Mouse (Mus musculus): ENCODE measurements around the gene Slbp.

The Slbp gene

DNA sequence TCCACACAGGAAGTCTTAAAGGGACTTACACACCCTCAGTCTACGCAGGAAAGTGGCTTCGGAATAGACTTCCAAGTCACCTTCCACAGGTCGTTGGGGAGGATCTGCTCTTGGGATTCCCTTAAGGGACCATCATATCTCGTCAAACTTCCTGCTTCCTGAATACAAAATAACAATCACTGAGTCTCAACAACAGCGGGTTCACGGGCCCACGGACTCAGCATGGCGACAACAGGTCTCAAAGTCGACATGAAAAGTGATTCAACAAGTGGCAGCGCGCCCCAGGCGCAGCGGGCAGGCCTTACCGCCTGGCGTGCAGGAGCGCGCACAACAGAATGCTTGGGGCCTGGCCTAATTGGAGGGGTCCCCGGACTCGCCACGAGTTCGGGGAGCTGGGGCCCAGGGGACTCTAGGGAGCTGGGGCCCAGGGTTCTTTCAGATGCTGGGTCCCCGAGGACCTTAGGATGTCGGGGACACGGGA, 23.5 kb downstream of the Slbp start:
- DNase-seq, result peak; percentile 74

DNA sequence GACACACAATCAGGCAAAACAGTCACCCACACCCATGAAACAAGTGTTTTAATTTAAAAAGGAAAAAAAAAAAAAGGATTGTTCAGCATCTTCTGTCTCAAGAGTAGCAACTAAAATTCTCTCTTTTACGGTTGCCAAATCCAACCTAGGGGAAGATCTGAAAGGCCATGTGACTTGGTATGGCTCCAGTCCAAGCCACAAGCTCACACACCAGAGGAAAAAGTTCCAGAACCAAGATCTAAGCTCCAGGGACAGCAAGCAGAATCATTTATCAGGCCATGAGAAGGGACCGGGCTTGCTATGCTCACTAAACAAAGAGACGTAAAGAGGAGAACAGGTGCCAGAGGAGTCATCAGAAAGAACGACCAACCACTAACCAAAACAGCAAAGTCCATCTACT, 24.4 kb downstream of the Slbp start:
- DNase-seq, result peak; percentile 9

DNA sequence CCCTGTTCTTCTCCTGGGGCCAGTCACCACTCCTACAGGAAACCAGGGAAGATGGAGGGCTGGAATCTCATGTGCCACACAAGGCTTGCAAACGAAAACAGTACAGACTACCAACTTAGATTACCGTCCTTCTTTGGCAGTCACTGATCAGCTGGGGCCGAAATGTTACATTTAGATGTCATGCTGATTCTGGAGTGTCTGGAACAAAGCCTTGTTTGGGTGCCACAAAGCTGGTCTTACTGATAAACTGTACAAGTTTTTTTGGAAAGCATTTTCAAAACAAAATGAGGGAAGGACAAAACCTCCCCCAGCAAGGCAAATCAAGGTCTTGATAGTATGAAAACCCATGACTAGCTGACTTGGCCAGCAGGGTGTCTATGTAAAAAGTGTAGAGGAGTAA, 28.6 kb downstream of the Slbp start:
- no peak for DNase-seq

DNA sequence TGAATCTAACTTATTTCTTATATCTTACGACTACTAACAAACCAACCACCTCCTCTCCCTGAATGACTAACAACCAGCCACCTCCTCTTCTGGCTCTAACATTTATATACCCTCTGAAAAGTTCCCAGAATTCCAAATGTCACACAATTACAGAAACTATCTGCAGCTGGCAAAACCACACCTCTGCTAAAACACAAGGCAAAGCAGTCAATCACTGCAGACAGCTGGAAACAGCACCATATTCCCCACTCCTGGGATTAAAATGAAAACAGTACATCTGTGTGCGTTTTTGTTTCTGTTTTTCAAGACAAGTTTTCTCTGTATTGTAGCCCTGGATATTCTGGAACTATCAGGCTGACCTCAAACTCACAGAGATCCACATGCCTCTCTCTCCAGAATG, 29.7 kb downstream of the Slbp start:
- no peak for DNase-seq

DNA sequence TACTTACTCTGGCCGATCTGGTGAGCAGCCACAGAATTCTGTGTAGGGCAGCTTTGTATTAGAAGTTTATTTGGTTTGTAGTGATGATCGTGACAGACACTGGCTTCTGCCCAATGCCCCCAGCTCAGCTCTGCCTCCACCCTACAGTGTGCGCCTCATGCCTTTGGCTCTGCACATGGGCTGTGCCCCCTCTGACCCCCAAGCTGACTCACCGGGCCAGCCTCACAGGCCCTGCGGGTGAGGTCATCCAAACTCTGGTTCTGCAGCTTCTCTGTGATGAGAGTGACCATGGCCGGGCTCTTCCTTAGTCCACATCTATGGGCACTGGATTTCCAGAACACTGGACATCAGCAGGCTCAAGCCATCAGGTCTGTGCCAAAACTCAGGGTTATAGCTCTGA, 38.0 kb downstream of the Slbp start:
- no peak for DNase-seq

DNA sequence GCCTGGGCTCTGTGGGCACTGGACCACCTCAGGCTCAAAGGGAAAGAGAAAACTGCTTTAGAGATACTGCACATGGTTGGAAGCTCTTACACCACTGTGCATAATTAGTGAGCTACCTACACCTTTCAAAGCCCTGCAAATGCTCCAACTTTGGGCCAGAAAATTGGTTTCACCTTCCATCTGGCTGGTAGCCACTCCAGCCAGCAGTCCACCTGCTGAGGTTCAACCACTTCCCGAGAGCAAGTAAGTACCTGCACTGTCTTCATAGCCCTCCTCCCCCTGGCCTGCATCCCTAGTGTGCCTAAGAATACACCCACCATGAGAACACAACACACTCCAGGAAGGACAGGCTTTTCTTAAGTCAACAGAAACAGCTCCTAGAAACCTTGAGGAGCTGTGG, 40.6 kb downstream of the Slbp start:
- no peak for DNase-seq

DNA sequence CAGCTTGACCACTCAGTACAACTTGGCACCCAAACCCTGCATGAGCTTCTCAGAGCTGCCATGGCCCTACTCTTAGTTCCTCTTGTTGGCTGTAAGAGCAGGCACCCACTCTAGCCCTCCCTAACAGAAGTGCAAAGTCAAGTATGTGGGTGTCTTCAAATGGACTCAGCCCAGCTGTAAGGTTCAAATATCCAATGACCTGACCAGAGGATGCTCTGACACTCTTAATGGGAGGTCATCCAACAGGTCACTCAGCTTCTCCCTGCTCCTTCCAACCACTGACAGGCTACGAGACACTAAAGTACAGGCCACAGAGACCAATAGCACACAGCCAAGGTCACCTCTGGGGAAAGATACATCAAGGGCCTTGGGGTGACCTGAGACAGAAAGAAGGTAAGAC, 43.1 kb downstream of the Slbp start:
- no peak for DNase-seq

DNA sequence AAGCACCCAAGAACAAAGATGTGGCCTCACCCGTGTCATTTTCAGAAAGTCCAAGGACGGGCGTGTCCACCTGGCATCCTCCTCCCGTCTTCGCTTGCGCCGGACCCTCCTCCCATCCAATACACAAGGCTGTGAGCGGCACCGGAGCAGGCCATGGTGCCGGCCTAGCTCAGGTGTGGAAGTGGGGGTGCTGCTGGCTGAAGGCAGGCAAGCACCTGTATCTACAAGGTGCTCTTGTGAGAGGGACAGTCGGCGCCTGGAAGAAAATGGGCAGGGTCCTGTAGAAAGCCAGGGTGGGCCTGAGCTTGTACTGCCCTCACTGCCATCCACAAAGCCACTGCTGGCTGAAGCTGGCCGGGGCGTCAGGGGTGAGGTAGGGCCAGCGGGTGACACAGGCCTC, 44.9 kb downstream of the Slbp start:
- no peak for DNase-seq

DNA sequence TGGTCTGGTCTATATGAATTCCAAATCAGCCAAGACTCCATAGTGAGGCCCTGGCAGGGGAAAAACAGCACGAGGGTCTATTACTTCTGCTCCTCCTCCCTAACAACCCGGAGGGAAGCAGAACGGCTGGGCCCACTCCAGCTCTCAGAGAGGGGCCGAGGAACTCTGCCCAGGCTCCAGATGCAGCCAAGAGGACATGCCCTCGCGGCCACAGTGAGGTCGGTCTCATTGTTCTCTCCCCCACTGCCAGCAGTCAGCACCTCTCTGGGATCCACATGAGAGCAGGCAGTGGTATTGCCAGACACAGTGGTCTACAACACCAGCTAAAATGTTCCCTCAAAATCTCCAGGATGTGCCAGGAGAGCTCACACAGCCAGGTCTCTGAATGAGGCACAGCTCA, 45.7 kb downstream of the Slbp start:
- no peak for DNase-seq

DNA sequence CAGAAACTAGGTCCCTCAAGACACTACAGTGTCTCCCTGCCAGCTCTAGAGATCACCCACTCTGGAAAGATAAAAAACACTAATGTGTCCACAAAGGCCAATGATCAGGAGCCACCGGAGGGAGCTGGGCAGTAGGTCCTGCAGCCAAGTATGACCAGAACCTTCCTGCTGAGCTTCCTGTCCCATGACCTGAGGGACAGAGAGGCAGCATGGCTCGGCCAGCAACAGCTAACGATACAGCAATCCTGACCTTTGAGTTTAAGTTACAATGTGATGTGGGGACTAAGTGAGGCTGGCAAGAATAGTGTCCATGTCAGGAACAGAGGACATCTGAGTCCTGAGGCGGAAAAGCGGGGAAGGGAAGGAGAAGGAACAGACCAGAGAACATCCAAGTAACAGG, 47.1 kb downstream of the Slbp start:
- DNase-seq, result no peak

DNA sequence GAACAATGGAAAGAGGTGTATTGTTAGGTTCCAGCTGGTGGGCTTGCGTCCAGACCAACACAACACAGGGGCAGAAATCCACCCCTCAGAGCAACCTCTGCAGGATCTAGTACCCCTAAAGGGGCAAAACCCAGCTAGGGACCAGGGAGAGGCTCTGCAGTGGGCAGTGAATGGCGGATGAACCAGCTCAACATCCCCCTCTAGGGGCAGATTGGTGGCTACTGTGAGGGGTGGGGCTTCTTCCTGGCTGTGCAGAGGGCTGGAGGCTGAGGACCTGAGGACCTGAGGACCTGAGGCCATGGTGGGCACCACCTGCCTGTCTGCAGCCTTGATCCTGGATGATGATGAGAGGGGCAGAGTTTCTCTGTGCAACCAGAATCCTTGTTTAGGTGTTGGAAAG, 58.8 kb downstream of the Slbp start:
- peak; percentile 36 for DNase-seq

DNA sequence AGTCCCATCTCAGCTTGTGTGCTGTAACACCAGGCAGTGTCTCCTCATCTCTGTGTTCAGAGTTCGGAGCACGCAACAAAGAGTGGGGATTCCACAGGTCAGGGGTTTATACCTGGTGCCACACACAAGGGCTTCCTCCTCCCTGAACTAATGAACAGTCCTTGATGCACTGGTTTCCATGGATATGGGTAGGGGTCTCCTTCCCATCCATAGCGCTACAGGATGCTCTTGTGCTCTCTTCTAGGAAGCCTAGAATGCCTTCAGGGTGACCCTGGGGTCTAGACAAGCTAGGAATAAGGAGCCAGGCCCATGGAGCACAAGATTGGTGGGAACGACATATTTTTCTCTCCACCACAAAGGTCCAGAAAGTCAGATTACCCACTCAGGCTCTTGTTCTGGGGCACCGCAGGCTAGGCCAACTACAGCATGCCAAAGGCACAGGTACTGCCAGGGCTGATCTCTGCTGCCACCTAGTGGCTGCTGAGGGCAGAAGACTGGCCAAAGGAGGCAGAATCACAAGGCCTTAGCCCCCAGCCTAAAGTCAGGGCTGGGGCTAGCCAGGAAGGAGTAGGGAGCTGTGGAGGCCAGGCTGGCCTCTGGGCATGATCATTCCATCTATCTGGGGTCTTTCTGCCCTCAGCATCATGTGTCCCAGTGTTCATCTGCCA, 63.0 kb downstream of the Slbp start:
- DNase-seq, result peak; percentile 68

DNA sequence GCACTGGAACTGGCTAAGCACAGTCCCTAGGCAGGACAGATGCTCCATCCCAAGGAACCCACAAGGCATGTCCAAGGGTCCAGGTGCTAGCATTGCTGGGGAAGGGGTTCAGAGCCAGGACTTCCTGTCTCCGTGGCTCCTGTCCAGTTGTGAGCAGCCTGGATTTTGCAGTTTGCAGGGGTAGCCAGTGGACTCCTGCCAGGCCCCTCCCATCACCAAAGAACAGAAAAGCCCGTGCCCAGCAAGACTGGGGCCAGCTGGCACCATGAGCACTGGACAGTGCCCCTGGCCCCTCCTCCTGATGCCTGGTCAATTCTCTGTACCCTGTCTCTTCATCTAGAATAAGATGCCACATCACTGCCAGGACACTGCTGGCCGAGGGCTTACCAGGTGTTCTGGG, 64.3 kb downstream of the Slbp start:
- DNase-seq, result no peak

DNA sequence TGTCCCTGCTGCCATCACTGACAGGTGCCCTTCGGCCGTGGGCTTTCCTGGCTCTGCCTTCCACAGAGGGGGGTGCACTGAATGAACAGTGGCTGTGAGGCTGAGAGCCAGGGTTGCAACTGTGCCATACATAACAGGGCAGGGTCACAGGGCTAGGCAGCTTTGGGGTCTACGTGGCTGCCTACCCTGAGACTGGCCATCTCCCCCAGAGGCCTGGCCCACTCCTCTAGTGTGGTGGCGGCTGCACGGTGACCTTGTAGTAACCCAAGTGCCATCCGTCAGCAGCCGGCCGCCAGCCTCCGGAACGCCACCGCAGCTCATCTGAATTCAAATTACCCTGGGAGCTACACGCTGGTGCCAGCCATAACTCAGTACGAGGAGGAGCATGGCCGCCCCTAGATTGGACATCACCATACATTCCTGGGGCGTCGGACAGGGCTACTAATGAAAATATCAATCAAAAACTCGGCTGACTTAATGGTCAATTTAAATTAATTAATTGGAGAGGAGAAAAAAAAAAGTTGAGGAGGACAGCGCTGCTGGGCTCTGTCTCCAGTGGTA, 64.8 kb downstream of the Slbp start:
- DNase-seq, result no peak
